Mouse (Mus musculus): ENCODE results near the gene Stxbp2. TPM values are rescaled to one million over a fixed set of nuclear protein-coding genes. Genes with fewer than 3 reads are reported as not detected.

Stxbp2 gene
- total RNA-seq, 1 experiment from 2014 or later, result 152 TPM

DNA sequence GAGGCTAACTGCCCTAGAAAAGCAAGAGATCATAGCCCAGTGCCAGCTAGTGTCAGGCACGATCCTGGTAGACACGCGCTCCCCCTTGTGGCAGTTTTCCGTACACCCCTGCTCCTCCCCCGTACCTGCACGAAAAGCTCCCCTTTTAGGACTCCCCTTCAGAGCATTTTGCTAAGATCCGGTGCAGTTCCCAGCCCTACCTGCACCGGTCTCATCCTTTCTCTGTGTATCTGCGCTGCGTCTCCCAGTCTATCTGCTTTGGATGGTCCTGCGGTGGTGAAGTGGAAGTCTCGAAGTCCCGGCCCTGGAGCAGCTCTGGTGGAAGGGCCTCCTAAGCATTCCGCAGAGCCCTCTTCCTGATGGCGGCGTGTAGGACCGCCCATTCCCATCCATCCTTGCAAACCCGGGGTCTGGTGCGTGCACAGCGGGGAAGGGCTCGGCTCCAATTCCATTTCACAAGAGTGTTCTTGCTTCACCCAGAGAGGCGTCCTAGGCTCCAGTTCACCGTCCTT lies 41.3 kb downstream of the Stxbp2 start, which contains the start of gene Fcor:
Fcor (minus strand) TSS at position 383 of the 512 bp plus-strand sequence.
- peak; percentile 68 to 74 for ATAC-seq (replicated peaks in 1 of 2; ENCODE audit: insufficient read depth in 1 of 2, low FRiP score in 2 of 2, low TSS enrichment in 1 of 2, low read depth in 1 of 2, poor library complexity in 2 of 2, severe bottlenecking in 2 of 2)

DNA sequence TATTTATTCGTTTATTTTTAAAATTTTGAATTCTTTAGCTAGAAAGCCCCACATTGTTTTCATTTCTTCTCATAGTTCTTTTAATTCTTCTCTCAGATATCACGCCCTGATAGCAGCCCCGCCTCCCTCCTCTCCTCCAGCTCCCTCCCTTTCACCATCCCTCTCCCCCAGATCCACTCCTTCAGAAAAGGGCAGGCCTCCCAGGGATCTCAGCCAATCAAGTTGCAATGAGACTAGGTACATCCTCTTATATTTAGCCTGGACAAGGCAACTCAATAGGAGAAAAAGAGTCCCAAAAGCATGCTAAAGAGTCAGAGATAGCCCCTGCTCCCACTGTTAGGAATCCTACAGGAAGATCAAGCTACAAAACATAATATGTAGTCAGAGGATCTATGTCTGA lies 43.9 kb downstream of the Stxbp2 start:
- ATAC-seq (replicated peaks in 1 of 2; ENCODE audit: insufficient read depth in 1 of 2, low FRiP score in 2 of 2, low TSS enrichment in 1 of 2, low read depth in 1 of 2, poor library complexity in 2 of 2, severe bottlenecking in 2 of 2), result no peak

DNA sequence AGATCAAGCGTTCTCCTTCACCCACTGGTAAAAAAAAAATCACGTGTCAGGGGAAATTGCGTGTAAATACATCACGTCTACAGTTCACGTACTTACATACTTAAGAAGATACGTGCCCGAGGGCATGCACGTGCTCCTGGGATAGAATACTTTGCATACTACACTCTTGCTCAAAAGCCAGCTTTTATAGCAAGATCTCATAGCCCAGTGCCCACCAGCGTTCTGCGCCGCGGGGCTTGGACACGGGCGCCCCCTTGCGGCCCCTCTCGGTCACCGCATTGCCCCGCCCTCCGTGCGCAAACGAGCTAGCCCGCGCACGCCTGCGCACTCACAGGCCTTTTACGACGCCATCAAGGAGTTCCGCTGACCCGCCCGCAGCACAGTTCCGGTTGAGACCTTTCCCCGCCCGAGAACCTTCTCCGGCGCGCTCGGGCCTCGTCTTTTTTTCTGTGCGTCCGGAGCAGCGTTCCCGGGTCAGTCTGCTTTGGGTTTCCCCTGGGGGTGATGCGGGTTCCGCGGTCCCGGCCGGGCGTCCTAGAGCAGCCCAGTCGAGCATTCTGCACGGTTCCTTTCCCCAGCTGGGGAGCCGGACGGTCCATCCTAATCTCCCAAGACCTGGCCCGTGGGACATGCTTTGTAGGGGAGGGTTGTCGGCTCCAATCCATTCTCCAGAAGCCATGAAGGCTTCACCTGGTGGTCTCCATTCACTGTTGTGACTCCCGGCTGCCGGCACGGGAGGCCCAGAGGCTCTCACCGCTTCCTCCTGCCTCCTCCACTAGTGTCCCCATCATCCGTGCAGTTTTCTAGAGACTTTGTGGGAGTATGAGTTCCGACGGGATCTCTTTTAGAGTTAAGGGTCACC lies 45.6 kb downstream of the Stxbp2 start, which contains the start of gene Trappc5:
Trappc5 (plus strand) TSS at position 169 of the 862 bp plus-strand sequence.
- peak; percentile 63 to 74 for ATAC-seq (replicated peaks in 1 of 2; ENCODE audit: insufficient read depth in 1 of 2, low FRiP score in 2 of 2, low TSS enrichment in 1 of 2, low read depth in 1 of 2, poor library complexity in 2 of 2, severe bottlenecking in 2 of 2)

DNA sequence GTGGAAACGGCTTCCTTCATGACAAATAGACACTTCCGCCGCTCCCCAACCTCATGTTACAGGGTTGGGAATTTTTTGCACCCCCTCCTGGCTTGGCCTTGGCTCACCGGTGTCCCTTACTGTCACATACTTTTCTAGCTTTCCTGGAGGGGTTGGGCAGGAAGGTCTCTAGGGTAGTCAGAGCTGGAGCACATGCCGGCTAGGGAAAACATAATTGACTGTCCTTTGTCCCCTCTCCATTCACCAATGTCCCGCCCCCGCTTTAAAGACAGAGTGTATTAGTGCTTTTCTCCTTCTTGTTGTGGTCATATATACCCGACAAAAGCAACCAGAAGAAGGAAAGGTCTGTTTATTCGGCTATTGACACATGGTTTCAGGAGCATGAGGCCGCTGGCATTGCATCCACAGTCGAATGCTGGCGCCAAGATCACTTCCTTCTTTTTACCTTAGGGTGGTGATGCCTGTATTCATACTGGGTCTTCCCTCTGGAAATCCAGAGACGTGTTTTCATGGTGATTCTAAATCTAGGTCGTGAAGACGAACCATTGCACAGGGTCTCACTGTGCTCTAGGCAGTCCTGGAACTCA lies 46.3 kb downstream of the Stxbp2 start:
- peak; percentile 21 to 58; a peak in 3 of 4 replicates for ATAC-seq (replicated peaks in 1 of 2; ENCODE audit: insufficient read depth in 1 of 2, low FRiP score in 2 of 2, low TSS enrichment in 1 of 2, low read depth in 1 of 2, poor library complexity in 2 of 2, severe bottlenecking in 2 of 2)

DNA sequence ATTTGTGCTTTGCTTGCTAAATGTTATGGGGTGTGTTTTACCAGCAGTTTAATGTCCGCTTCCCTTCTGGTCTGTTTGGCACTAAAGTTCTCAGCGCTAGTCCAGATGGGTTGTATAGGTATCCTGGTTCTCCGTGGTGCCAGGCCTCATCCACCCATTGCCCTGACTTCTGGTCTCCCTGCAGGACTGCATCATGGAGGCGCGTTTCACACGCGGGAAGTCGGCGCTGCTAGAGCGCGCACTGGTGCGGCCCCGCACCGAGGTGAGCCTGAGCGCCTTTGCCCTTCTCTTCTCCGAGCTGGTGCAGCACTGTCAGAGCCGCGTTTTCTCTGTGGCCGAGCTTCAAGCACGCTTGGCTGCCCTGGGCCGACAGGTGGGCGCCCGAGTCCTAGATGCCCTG lies 48.1 kb downstream of the Stxbp2 start:
- ATAC-seq (replicated peaks in 1 of 2; ENCODE audit: insufficient read depth in 1 of 2, low FRiP score in 2 of 2, low TSS enrichment in 1 of 2, low read depth in 1 of 2, poor library complexity in 2 of 2, severe bottlenecking in 2 of 2), result no peak

DNA sequence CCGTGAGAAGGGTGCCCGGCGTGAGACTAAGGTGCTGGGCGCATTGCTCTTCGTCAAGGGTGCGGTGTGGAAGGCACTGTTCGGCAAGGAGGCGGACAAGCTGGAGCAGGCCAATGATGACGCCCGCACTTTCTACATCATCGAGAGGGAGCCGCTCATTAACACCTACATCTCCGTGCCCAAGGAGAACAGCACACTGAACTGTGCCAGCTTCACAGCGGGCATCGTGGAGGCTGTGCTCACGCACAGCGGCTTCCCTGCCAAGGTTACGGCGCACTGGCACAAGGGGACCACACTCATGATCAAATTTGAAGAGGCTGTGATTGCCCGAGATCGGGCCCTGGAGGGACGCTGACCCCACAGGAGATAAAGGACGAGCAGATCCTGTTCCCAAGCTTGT lies 48.5 kb downstream of the Stxbp2 start:
- no peak for ATAC-seq (replicated peaks in 1 of 2; ENCODE audit: insufficient read depth in 1 of 2, low FRiP score in 2 of 2, low TSS enrichment in 1 of 2, low read depth in 1 of 2, poor library complexity in 2 of 2, severe bottlenecking in 2 of 2)

DNA sequence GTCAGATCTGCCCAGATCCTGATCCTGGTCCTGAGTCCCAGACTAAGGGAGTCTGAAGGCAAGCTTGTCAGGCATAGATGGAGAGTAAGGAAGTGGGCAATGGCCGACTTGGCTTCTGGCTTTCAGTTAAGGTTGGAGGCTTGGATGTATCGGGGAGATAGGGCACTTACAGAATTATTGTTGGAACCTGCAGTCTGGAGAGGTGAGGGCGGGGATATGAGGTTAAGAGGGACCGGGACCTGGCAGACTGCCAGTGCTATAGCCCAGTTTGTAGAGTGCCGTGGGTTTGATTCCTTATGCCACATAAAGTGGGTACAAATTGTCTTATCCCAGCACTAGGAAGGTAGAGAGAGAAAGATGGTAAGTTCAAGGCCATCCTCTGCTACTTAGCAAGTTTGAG lies 48.9 kb downstream of the Stxbp2 start:
- ATAC-seq (replicated peaks in 1 of 2; ENCODE audit: insufficient read depth in 1 of 2, low FRiP score in 2 of 2, low TSS enrichment in 1 of 2, low read depth in 1 of 2, poor library complexity in 2 of 2, severe bottlenecking in 2 of 2), result no peak

DNA sequence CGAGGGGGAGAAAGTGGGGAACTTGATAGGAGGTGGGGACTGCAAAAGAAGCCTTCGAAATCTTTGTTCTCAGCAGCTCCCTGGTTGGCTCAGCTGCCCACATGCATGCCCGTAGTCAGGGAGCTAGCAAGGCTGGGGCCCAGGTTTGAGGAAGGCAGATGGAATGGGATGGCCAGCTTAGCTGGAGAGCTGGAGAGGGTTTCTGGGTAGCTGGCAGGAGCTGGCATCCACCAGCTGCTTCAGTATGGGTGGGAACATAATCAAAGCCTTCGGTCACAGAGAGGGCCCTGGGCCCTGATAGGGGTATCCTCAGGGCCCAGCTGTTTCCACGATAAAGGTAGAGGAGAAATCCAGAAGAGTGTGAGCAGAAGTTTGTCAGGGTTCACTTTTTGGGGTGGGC lies 51.7 kb downstream of the Stxbp2 start:
- ATAC-seq (replicated peaks in 1 of 2; ENCODE audit: insufficient read depth in 1 of 2, low FRiP score in 2 of 2, low TSS enrichment in 1 of 2, low read depth in 1 of 2, poor library complexity in 2 of 2, severe bottlenecking in 2 of 2), result no peak

DNA sequence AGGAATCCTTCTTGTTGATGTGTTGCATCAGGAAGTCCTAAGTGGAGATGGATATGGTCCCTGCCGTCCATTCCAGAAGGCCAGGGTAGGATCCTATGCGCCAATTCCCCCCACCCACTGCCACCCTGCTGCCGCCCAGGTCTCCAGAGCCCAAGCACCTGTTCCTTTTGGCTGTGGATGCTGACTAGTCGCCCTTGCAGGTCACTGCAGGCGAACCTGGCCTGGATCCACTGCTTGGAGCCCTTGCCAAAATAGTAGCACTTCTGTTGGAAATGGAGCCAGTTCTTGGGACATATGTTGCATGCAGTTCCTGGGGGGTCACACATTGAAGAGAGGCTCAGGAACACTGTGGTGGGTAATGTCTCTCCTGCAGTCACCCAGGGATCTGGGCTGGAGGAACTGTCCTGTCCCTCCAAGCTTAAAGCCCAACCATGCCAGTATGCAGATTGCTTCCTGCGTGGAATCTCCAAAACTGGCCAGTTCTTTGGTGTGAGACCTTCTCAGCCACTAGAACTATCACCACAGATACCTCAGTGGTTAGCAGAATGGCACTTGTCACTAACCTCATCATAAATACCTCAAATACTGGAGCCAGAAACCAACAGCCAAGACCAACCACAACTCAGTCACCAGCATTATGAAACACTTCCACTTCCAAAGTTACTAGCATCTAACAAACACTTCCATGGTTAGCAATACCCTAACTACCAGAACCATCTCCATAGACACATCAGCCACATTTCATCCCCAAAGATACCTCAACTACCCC lies 52.8 kb downstream of the Stxbp2 start:
- ATAC-seq (replicated peaks in 1 of 2; ENCODE audit: insufficient read depth in 1 of 2, low FRiP score in 2 of 2, low TSS enrichment in 1 of 2, low read depth in 1 of 2, poor library complexity in 2 of 2, severe bottlenecking in 2 of 2), result no peak; a peak in 2 of 4 replicates

DNA sequence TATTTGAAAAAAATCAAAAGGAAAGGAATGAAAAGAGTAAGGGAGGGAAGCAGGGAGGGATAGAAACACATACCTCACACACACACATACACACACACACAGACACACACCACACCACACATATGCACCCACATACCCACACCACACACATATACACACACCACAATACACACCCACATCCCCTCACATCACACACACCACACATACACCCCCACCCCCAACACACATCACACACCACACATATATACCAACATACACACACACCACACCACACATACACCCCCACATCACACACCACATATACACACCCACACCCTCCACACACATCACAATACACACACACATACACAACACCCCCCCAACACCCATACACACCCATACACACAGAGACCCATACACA lies 53.8 kb downstream of the Stxbp2 start:
- no peak for ATAC-seq (replicated peaks in 1 of 2; ENCODE audit: insufficient read depth in 1 of 2, low FRiP score in 2 of 2, low TSS enrichment in 1 of 2, low read depth in 1 of 2, poor library complexity in 2 of 2, severe bottlenecking in 2 of 2)

DNA sequence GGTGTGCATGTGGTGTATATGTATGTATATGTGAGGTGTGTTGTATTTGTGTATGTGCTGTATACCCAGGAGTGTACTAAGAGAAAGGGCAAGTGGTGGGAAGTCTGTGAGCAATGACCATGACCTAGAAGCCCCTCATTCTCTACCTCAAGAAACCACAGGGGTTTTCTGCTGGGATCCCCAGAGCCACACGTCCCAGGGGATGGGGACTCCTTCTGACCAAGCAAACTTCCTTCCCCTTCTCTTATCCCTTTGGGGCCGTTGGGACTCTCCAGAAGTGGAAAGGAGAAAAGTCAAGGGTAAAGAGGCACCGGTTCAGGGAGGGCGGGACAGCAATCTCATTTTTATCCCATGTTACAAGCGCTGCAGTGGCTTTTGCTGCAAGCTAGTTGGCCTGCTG lies 54.7 kb downstream of the Stxbp2 start:
- no peak for ATAC-seq (replicated peaks in 1 of 2; ENCODE audit: insufficient read depth in 1 of 2, low FRiP score in 2 of 2, low TSS enrichment in 1 of 2, low read depth in 1 of 2, poor library complexity in 2 of 2, severe bottlenecking in 2 of 2)

DNA sequence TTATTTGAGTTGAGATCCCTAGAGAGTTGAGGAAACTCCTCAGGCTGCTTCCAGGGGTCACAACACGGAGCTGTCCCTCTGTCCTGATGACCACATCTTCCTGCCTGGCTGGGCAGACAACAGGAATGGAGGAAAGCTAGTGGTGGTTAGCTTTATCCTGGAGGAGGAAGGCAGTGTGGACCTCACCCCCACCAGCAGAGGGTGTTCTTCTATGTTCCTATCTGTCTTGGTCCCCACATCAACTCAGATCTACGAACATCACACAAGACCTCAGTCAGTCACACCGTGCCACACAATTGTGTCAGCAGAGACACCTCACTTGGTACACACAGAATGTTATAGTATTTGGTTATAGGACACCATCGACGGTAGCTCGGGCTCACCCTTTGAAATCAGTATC lies 56.8 kb downstream of the Stxbp2 start:
- peak in 1 of 2 experiments; percentile 62; a peak in 1 of 4 replicates for ATAC-seq (replicated peaks in 1 of 2; ENCODE audit: insufficient read depth in 1 of 2, low FRiP score in 2 of 2, low TSS enrichment in 1 of 2, low read depth in 1 of 2, poor library complexity in 2 of 2, severe bottlenecking in 2 of 2)

DNA sequence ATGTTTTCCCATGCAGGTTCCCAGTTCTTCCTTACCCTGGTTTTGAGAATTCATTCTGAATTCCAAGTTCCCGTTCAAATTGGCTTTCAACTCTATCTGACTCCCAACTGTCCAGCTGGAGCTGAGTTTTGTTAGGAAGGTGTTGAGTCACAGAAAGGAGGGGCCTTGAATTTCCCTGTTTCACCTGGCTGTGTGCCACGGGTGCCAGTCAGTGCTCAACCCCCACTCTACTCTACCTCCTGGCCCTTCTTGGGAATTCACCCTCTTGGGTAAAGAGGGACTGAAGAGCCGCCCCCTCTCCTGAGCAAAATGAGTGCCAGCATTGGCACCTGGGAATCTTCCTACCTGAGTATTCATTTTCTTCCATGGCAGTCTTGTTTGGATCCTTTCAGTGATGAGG lies 60.0 kb downstream of the Stxbp2 start:
- no peak for ATAC-seq (replicated peaks in 1 of 2; ENCODE audit: insufficient read depth in 1 of 2, low FRiP score in 2 of 2, low TSS enrichment in 1 of 2, low read depth in 1 of 2, poor library complexity in 2 of 2, severe bottlenecking in 2 of 2)

Other genes starting within 250 kb of the Stxbp2 start
- 39.8 and 51.0 TPM in 2 replicates for gene Arhgef18, start 237.9 kb upstream of the Stxbp2 start, total RNA-seq (2017)
- 0.84 and 4.1 TPM in 2 replicates for gene Pex11g, start 163.3 kb upstream of the Stxbp2 start, total RNA-seq (2017)
- gene Tex45, start 160.1 kb upstream of the Stxbp2 start, total RNA-seq (2017), result not detected in 2 replicates
- gene Zfp358, start 137.8 kb upstream of the Stxbp2 start, total RNA-seq (2017), result 10.6 and 11.6 TPM in 2 replicates
- 29.8 and 40.4 TPM in 2 replicates for gene Mcoln1, start 130.5 kb upstream of the Stxbp2 start, total RNA-seq (2017)
- gene Pnpla6, start 115.6 kb upstream of the Stxbp2 start, total RNA-seq (2017), result 26.4 and 34.5 TPM in 2 replicates
- gene C330021F23Rik, start 63.0 kb upstream of the Stxbp2 start, total RNA-seq (2017), result 0.69 and 2.0 TPM in 2 replicates
- 3.9 TPM in 2 replicates for gene Camsap3, start 43.7 kb upstream of the Stxbp2 start, total RNA-seq (2017)
- 56.6 and 75.0 TPM in 2 replicates for gene Xab2, start 9.6 kb upstream of the Stxbp2 start, total RNA-seq (2017)
- gene Pet100, start 9.4 kb upstream of the Stxbp2 start, total RNA-seq (2017), result 209 and 215 TPM in 2 replicates
- gene Pcp2, start 5.4 kb upstream of the Stxbp2 start, total RNA-seq (2017), result not detected in 2 replicates
- gene Retn, start 24.8 kb downstream of the Stxbp2 start, total RNA-seq (2017), result not detected in 2 replicates
- gene Mcemp1, start 34.8 kb downstream of the Stxbp2 start, total RNA-seq (2017), result 12.9 and 27.0 TPM in 2 replicates
- gene Fcor, start 41.4 kb downstream of the Stxbp2 start, total RNA-seq (2017), result 5.3 TPM in 1 of 2 replicates, not detected in the other
- gene Trappc5, start 45.3 kb downstream of the Stxbp2 start, total RNA-seq (2017), result 48.3 and 61.2 TPM in 2 replicates
- 1.1 TPM in 1 of 2 replicates, not detected in the other for gene Fcer2a, start 63.2 kb downstream of the Stxbp2 start, total RNA-seq (2017)
- 0.81 TPM in 1 of 2 replicates, not detected in the other for gene Clec4g, start 89.7 kb downstream of the Stxbp2 start, total RNA-seq (2017)
- 1.7 and 1.8 TPM in 2 replicates for gene Cd209a, start 118.0 kb downstream of the Stxbp2 start, total RNA-seq (2017)
- not detected in 2 replicates for gene Cd209e, start 223.4 kb downstream of the Stxbp2 start, total RNA-seq (2017)
- not detected in 2 replicates for gene Cd209d, start 247.6 kb downstream of the Stxbp2 start, total RNA-seq (2017)

Measured in hematopoietic stem cell, adult 5-6 weeks (primary cell).